Mouse (Mus musculus) G1E-ER4 (cell line): ENCODE data around the gene Vgll4. TPM values are rescaled to one million over a fixed set of nuclear protein-coding genes. Genes with fewer than 3 reads are reported as not detected.

Experiments used
- GATA1 ChIP-seq: IDR thresholded peaks from one replicate; pipeline ENCODE4 v1.8.0; 2012; ENCODE audit warnings: low read length, inconsistent platforms
- polyA plus RNA-seq: library from polyadenylated mRNA; stranded (reverse); fragments of >175 nt; gene quantifications from 2 replicates; pipeline ENCODE4 v1.2.3, GENCODE M21; 2012

Gene Vgll4
- polyA plus RNA-seq, 1 experiment: 28.2 TPM

DNA sequence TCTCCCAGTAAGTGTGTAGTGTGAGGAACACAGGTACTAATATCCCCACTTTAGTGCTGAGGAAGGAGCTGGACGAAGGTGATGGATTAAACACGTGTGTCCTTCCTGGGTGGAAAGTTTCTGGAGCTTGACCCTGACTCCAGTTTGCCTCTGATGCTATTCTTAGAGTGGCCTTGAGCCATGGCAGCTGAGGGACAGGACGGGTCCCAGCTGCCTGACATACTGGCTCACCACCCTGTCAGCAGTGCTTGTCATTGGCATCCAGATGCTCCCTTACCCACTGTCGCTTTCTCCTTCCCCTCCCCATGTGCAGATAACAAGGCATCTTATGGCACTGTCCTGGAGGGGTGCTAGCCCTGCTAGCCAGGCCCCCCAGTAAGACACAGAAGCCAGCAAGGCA is 130.9 kb downstream of the Vgll4 start:
- TF ChIP-seq GATA1: no peak

DNA sequence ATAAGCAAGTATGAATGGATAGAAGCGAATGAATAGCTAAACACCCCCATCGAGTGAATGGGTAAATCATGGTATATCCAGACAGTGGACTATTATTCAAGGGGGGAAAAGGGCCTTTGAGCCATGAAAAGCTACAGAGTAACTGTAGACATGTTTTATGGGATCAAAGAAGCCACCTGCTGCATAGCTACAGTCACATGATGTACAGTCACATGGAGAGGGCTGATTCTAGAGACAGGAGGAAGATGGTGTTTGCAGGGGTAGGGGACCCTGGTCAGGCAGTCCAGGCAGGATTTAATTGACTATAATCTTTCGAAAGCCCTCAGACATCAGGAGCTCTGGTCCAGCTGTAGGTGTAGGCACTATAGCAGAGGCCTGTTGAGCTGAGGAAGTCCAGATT is 133.4 kb downstream of the Vgll4 start:
- no peak for TF ChIP-seq GATA1

DNA sequence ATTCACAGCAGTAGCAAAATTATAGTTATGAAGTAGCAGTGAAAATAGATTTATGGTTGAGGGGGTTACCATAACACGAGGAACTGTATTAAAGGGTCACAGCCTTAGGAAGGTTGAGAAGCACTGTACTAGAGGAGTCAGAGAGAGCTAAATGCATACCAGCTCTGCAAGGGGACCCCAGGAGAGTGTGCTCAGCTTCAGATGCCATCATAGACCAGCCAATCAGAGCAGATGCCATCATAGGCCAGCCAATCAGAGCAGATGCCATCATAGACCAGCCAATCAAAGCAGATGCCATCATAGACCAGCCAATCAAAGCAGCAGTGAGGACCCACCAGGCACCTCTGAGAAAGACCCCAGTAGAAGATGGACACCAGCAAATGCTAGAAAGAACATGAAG is 134.0 kb downstream of the Vgll4 start:
- TF ChIP-seq GATA1: no peak

DNA sequence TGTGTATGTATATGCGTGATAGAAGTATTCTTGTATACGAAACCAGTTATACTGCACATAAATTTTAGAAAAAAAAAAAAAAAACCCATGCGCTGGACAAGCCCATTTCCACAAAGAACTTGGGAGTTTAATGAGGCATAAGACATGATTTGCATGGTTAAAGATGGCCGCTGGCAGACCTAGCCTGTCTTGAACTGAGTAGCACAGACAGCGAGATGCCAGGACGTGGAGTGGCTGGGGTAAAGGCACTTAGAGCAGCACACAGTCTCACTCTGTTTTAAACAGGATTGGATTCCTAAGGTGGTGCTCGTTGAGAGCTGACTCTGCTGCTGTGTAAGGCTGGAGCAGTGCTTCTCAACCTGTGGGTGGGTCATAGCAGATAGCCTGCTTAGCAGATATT is 134.4 kb downstream of the Vgll4 start:
- no peak for TF ChIP-seq GATA1

DNA sequence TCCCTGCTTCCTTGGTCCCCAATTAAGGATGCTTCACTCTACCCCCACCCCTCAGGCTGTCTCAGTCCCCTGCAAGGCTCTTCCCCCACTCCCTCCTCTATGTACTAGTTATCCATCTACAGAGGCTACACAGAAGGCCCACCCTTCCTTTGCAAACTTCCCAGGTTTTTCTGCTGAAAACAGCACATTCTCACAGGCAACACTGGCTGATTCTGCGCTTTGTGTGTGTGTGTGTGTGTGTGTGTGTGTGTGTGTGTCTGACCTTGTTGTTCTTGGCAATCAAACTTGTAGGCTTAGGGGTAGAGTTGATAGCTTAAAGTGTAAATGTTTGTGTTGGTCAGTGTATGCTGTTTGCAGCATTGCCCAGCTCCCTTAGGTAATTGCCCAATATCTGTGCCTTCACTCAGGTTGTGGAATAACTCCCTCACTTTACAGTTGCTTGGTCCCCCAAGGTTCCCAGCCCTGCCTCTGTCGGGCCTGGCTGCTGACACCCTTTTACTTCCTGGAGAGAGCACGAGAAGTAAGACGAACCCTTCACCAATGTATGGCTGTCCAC is 135.9 kb downstream of the Vgll4 start:
- TF ChIP-seq GATA1: no peak

DNA sequence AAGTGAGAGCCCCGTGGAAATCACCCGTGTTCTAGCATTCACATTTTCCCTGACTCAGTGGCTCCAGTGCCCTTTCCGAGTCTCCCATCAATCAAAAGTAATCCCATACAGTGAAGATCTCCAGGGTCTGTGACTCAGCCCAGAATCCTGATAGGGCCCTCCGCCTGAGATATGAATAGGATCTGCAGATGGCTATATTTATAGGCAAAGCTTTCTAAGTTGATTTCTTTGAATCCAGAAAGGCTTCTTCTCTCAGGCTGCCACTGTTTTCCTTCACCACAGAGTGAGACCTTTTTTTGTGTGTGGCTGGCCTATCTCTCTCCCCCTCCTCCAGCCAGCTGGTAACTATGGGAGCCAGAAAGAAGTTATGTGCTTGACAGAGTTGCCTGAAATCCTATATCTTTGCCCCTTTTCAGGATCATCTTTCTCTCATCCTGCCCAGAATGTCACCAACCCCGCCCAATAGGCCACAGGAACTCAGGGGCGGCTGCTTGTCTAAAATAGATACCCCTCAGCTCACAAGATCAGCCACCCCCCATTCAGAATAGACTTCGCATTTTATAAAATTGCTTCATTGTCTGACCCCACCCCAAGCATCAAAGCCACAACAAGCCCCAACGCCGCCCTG is 136.6 kb downstream of the Vgll4 start:
- TF ChIP-seq GATA1: no peak

DNA sequence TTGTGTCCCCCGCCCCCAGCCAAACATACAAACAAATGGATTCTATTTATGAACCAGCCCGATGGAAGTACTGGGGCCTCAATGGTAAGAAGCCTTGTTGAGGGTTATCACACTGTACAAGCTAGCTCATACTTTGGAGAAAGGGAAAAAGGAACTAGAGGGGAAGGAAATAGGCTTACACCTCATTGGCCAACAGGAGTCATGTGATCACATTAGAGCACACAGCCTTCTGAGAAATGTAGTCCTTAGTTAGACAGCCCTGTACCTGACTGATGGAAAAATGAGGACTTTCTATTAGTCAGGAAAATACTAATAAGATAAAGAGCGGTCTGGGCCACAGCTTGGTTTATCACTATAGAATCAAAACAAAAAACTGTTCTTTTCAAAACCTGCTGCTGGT is 138.0 kb downstream of the Vgll4 start:
- no peak for TF ChIP-seq GATA1

DNA sequence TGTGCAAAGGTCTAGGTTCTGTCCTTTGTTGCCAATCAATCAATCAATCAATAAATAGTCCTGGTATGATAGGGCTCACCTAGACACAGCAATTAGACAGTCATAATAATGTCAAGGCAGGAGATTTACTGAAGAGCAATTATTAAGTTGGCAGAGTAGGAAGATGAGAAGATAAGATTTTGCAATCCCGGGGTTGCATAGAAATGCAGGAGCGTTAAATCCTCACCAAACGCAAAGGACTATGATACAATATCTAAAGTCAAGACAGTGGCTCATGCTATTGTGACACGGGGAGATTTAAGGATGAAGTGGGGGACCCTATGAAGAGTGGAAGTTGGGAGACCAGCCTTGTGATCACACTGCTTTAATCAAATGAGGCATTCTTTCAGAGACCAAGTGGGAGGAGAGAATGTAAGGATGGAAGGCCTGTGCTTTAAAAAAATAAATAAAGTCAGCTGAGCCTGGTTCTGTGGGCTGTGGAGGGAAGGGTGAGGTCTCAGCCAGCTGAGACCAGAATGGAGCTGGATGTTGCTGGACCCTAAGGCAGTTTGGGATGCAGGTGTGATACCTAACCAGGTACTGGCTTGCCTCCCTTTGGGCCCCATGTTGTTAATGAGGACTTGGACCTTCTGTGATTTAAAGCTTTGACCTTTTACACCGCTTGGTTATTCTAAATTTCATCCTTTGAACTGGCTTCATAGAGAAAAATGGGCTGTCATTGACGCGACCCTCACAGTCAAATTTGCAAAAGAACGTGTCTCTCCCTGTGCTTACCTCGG is 139.9 kb downstream of the Vgll4 start:
- no peak for TF ChIP-seq GATA1

DNA sequence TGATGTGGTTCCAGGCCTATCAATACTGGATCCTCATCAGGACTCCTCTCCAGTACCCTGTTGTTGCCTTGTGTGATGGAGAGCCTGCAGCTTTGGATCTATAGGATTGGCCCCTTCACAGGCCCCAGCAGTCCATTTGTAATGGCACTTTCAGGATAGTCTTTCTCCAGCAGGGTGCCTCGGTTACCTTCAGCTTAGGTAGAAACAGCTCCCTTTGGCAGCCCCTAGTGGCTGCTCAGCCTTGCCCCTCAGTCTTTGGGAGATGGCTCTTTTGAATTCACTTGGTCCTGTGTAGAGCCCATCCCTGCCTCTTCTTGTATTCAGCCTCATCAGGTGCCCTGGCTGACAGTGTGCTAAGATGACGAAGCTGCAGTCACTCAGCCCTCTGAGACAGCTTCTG is 142.9 kb downstream of the Vgll4 start:
- no peak for TF ChIP-seq GATA1

DNA sequence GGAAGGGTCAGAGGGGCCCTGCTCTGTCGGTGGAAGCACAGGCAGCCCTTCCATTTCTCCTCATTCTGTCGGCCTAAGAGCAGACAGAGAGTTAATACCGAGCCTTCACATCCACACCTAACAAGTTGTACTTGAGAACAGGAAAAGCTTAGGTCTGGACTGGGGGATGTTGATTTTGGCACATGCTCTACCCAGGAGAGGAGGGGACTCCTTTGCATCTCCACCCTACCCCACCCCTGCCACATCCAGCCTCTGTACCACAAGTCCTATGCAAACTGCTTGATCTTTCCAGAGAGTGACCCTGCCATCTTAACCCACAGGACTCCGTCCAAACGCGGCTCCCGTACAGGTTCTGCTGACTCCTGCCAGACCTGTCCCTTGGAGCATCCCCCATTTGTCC is 148.1 kb downstream of the Vgll4 start:
- no peak for TF ChIP-seq GATA1

DNA sequence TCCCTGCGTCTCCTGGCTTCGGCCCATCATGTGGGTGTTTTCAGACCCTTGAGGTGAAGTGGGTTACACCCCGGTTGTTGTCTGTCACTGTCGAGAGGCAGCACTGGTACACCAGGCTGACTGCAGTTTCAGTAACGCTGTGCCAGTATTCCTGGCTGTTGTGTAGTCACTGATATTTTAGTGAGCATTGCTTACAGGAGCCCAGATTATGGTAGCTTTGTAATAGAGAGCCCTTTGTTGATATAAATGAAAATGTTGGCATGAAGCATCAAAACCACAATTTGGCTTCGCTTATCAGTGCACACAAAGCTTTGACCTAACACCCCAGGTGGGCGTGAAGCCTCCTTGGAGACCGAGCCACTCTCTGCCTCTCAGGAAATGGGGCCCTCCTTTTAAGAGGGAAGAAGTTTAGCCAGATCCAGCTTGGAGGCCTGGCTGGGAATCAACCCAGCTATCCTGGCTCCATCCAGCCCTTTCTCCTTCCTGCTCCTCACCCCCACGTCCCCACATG is 149.8 kb downstream of the Vgll4 start:
- no peak for TF ChIP-seq GATA1

DNA sequence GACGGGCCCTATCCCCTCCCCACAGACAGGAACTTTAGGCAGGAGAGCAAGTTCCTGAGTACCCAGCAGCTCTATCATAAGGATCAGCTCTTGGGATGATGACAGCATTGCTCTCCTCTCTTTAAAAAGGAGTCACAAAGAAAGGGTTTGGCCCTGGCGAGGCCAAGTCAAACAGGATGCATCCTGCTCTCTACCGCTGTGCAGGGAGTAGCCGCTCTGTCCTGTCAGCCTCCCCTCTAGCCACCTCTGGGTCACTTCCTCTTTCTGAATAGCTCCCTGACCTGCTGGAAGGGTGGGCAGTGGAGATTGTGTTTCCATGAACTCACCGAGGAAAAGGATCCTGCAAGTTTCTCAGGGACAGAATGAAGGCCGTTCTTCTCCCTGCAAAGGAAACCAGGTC is 151.3 kb downstream of the Vgll4 start:
- no peak for TF ChIP-seq GATA1

DNA sequence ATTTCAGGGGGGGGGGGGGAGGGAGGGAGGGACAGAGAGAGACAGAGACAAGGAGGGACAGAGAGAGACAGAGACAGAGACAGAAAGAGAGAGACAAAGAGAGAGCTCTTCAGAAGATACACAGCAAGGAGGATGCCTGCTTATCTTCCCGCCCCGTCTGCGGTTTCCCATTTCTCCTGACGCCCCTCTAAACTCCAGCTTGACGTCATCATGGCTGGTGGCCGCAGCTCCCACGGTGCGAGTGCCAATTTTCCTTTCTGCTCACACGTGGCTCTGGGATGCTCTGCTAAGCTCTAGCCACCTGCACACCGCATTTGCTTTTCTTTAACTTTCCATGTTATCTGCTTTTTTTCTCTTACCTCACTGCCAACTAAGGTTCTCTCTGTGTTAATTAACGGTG is 151.8 kb downstream of the Vgll4 start:
- no peak for TF ChIP-seq GATA1

DNA sequence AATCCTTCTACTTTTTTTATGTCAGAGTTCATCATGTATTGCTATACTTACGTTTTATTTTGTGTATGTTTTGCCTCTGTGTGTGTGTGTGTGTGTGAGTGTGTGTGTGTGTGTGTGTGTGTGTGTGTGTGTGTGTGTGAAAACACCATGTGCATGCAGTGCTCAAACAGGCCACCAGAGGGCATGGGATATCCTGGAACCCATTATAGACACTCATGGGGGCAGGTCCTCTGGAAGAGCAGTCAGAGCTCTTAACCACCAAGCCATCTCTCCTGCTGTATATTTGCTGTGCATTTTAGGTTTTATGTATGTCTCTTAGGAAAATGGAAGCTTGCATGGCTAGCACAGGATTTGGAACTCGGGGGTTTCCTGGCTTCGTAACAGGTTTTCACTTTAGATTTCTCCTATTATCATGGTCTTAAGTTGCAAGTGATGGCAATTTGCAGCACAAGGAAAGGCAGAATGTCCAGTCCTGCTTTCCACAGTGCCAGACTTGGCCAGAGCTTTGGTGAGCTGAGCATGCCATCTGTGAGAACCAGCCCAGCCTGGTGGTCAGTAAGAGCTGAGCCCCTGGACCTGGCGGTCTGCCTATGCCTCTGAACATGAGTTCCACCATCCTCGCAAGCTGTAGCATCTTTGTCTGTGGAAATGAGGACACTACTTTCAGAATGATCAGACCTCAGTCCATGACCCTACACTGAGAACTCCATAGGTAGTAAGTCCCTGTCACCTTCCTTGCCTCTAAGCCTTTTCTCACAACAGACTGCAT is 154.7 kb downstream of the Vgll4 start:
- no peak for TF ChIP-seq GATA1

DNA sequence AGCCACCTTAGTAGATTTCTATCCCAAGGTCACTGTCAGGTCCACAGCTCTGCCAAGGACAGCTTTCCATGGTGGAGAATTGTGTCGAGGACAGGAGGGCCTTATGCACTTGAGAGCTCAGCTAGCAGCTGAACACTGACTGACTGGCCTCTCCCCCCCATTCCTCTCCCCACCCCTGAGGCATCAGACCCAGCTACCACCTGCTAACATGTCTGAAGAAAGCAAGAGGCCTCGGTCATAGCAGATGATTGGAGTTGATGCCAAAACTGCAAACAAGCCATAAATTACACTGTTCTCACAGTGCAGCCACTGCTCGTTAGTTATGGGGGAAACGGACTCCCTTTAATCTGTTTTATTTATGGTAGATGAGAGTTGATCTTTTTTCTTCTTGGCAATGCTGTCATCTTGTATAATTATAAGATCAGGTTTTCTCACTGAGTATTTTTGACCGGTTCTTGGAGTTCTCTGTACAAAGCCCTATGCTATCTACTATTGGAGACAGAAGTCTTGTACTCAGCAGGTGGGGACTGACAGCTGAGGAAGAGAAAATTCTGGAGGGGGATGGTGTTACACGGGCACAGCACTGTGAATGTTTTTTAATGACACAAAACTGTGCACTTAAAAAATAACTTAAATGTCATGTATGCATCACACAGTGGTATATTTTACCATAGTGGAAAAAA is 155.5 kb downstream of the Vgll4 start:
- no peak for TF ChIP-seq GATA1
